Mouse (Mus musculus) myocyte (in vitro differentiated cells): ENCODE measurements at regions not wholly inside any gene's neighbourhood (a gene's known extent, or its start where the extent isn't known, plus 50 kb on each side); places are given as distances from the start of the nearest gene placed in this dataset.

Experiments
- E2F4 ChIP-seq: IDR thresholded peaks from one replicate; pipeline ENCODE4 v1.6.1; 2011; ENCODE audit warnings: mild to moderate bottlenecking, control low read depth, moderate library complexity; ENCODE audit not compliant: insufficient read depth
- MAX ChIP-seq: IDR thresholded peaks from one replicate; pipeline ENCODE4 v1.6.1; 2011; ENCODE audit warnings: low read depth, mild to moderate bottlenecking, control low read depth
- POLR2A ChIP-seq: IDR thresholded peaks from one replicate; pipeline ENCODE4 v1.6.1; 2011; ENCODE audit warnings: low read depth, mild to moderate bottlenecking, control low read depth, moderate library complexity; ENCODE audit not compliant: insufficient read length
- TCF3 ChIP-seq: IDR thresholded peaks from one replicate; pipeline ENCODE4 v1.6.1; 2011; ENCODE audit warnings: low read depth, control low read depth; ENCODE audit not compliant: insufficient read length

DNA sequence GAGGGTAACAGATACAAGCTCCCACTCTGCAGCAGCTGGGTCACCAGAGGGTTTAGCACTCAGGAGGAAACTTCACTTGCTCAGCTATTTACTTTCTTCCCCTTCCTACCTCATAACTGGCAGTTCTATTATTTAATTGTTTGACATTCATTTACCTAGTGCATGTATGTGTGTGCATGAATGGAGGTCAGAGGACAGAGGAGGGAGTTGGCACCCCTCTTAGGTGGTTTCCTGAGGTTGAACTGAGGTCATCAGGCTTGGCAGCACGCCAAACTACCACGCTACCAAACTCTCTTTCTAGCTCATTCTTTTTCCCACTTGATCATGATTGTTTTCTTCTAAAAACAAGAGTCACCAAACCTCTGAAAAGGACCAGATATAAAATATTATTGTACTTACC lies 202.4 kb upstream of the Krr1 start:
- TF ChIP-seq E2F4 = no peak
- TF ChIP-seq POLR2A = no peak
- TF ChIP-seq TCF3 = no peak
- TF ChIP-seq MAX = no peak
